Mouse (Mus musculus) embryonic facial prominence, embryonic 13.5 days (tissue): ENCODE results near the gene Rrm2. TPM values are rescaled to one million over a fixed set of nuclear protein-coding genes. Genes with fewer than 3 reads are reported as not detected.
A peak's percentile ranks its signal among the peaks of the same experiment; 100 is the strongest.
"Not testable (repeated sequence)": the region's sequence is repeated elsewhere in the genome, so short reads cannot be mapped to it uniquely, and the experiment has no call there.

Source experiments
- ATAC-seq: fragments of 200-750 bp; cut with Nextera tagmentation; 2 replicates; pipeline ENCODE4 v1.8.0; 2017; ENCODE audit warnings: low read depth; ENCODE audit not compliant: insufficient number of reproducible peaks, insufficient read depth, low FRiP score, low TSS enrichment
- H3K27ac ChIP-seq: fragments of 300-500 bp; sonication (generic); 2 replicates; pipeline ENCODE4 v1.5.1; 2015; ENCODE audit warnings: moderate library complexity, mild to moderate bottlenecking, inconsistent platforms
- H3K27me3 ChIP-seq: fragments of 300-500 bp; sonication (generic); 2 replicates; pipeline ENCODE4 v1.6.1; 2015; ENCODE audit warnings: mild to moderate bottlenecking, inconsistent platforms
- H3K36me3 ChIP-seq: fragments of 300-500 bp; sonication (generic); 2 replicates; pipeline ENCODE4 v1.6.1; 2015; ENCODE audit warnings: mild to moderate bottlenecking, inconsistent platforms
- H3K4me1 ChIP-seq: fragments of 300-500 bp; sonication (generic); 2 replicates; pipeline ENCODE4 v1.6.1; 2015; ENCODE audit warnings: inconsistent platforms
- H3K4me2 ChIP-seq: fragments of 300-500 bp; sonication (generic); 2 replicates; pipeline ENCODE4 v1.6.1; 2015; ENCODE audit warnings: moderate library complexity, mild to moderate bottlenecking, inconsistent platforms
- H3K4me3 ChIP-seq: fragments of 300-500 bp; sonication (generic); 2 replicates; pipeline ENCODE4 v1.5.1; 2015; ENCODE audit warnings: mild to moderate bottlenecking, inconsistent platforms
- H3K9ac ChIP-seq: fragments of 300-500 bp; sonication (generic); 2 replicates; pipeline ENCODE4 v1.6.1; 2015; ENCODE audit warnings: mild to moderate bottlenecking, inconsistent platforms
- H3K9me3 ChIP-seq: fragments of 300-500 bp; sonication (generic); 2 replicates; pipeline ENCODE4 v1.6.1; 2016; ENCODE audit warnings: inconsistent platforms
- WGBS: fragments of 180-500 bp; shearing (Covaris S2); methylation state at CpG from one replicate; pipeline ENCODE4 v1.1.7; 2015; ENCODE audit warnings: mixed read lengths; 5-methylcytosine and 5-hydroxymethylcytosine counted together
- polyA plus RNA-seq: library from polyadenylated mRNA; unstranded; fragments of >200 nt; fragmentation: Nextera tagmentation; extraction: Ambion mirVana; gene quantifications from 2 replicates; pipeline ENCODE4 v1.2.1, GENCODE M21; 2015

Gene Rrm2
- polyA plus RNA-seq, 1 experiment from 2014 or later: 235 TPM

DNA sequence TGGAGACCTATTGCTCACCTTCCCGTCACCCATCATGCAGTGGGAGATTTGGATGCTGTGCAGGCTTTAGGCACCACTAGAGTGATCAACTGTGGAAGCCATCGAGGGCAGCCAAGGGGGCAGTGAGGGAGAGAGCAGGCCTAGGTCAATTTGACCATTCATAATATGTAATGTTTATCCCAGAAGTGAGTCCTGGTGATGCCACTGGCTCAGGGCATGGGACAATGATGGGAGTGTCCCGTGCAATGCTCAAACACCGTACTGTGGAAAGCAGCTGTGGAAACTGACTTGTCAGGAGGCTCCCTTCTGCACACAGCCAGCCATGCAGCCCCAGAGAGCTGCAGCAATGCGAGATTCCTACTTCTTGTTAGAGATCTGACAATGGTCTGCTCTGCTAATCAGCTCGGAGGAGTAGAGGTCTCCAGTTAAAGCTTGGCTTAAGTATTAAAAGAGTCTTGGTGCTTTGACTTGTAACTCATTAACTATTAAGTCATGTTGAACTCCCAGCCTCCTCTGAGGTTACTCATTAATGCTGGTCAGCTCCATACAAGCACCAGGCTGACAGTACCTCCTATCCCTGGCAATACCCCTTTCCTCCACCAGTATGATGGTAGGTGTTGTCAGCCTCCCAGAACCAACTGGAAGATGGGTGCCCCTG, 21.9 kb upstream of the Rrm2 start:
- peaks cover 19% of the 10 kb centered on the region for H3K4me1 ChIP-seq
- no peak overlapping the region for H3K4me2 ChIP-seq
- ATAC-seq: no peak
- H3K9ac ChIP-seq: no peak overlapping the region
- H3K4me3 ChIP-seq: no peak overlapping the region
- no peak overlapping the region for H3K27ac ChIP-seq
- H3K27me3 ChIP-seq: peaks cover 25% of the 10 kb centered on the region
- 81% methylated on average over 6 of the region's 6 CpGs for whole genome bisulfite sequencing
- no peaks in the 10 kb centered on the region for H3K9me3 ChIP-seq
- no peaks in the 10 kb centered on the region for H3K36me3 ChIP-seq

DNA sequence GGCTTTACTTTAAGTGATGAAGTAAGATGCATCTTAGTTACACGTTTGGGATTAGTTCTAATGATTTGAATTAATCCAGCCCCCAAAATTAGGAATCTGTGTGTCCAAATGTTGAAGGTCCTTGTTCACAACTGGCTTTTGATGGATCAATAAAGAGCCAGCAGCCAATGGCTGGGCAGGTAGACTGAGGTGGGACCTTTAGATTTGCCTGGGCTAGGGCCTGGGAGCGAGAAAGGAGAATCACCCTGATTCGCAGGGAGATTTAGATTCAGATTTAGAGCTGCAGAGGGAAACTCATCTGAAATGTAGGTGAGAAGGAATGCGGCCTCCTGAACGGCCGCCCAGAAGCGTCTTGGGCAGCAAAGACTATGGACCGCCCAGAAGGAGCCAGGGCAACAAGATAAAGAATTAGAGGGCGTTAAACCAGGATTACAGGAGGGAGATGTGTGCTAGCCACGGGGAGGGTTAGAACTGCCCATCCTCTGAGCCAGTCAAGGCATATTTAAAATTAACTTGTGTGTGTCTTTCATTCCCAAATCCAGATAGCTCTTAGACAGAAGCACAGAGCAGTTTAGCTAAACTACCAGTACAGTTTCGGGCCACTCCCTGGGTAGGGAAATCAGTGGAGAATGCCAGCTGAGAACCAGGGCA, 21.2 kb upstream of the Rrm2 start:
- Histone ChIP-seq H3K27me3 (peaks cover 18% of the 10 kb centered on the region), H3K4me2 (no peak overlapping the region), H3K36me3 (no peaks in the 10 kb centered on the region), H3K27ac (no peak overlapping the region), H3K4me1 (peaks cover 12% of the 10 kb centered on the region), H3K9me3 (no peaks in the 10 kb centered on the region), H3K9ac (no peak overlapping the region), H3K4me3 (no peak overlapping the region)
- ATAC-seq: no peak
- WGBS: 79% methylated on average over 11 of the region's 11 CpGs

DNA sequence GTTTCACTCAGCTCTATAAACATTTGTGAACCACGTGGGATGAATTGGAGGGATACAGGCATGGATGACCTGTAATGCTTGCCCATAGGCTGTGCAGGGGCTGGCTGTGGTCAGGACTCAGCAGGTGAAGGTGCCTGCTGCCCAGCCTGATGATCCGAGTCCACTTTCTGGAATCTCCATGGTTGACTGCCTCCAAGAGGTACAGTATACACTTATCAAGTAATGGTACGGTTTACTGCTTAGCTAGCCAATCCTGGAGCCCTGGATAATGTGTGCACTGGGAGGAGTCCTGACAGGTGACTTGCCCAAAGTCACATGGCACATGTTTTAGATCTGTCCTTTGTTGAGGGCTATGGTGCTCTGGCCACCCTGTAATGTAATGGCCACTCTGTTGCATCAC, 17.7 kb upstream of the Rrm2 start:
- Histone ChIP-seq H3K4me2 (no peak overlapping the region), H3K9ac (no peak overlapping the region), H3K9me3 (no peaks in the 10 kb centered on the region), H3K4me1 (no peaks in the 10 kb centered on the region), H3K27ac (no peak overlapping the region), H3K4me3 (no peak overlapping the region), H3K36me3 (no peaks in the 10 kb centered on the region), H3K27me3 (no peaks in the 10 kb centered on the region)
- 83% methylated on average over 3 of the region's 3 CpGs for WGBS
- no peak for ATAC-seq

DNA sequence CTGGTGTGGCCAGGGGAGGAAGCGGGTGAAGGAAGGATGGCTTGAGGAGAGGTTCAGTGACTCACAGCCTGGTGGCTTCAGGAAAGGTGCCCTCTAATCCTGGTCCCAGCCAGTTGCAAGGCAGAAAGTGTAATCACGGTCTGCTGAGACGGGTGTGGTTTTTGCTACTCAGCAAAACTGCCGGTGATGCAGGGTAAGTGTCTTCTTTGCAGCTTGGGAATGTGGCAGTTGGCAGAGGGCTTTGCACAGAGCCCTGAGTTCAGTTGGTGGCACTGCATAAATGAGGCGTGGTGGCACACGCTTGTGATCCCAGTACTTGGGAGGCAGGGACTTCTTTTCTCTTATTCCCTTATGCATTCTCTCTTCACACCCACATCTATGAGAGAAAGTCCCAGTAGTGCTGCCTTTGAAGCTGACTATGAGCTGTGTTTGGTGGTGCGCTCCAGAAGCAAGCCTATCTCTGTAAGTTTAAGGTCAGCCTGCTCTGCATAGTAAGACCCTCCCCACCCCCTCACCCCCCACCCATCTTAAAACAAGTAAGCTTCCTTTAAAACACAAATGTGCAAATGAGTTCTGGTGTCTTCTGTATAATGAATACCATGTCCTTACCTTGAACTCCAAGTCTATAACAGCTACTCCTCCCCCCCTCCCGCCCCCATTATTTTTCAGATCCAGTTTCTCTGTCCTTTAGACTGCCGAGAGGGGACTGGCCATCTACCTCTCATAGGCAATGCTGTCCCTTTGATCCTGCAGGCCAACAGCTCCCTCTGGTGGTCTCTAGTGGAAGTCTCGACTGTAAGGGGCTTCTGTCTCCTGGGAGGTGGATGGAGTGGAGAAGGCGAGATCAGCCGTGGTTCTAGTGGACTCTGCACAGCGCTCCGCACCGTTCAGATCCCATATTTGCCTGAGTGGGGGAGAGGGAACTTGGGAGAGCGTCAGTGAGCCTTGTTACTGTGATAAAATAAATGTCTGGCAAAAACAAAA, 11.2 kb upstream of the Rrm2 start:
- WGBS: 41% methylated on average over 16 of the region's 16 CpGs
- no peak overlapping the region for H3K27ac ChIP-seq
- no peak overlapping the region for H3K4me3 ChIP-seq
- no peak overlapping the region for H3K9ac ChIP-seq
- 0 out of 2 replicates have a peak overlapping the region, but pooled peaks have one; percentile 22 for H3K4me2 ChIP-seq
- no peaks in the 10 kb centered on the region for H3K36me3 ChIP-seq
- no peaks in the 10 kb centered on the region for H3K9me3 ChIP-seq
- H3K4me1 ChIP-seq: no peaks in the 10 kb centered on the region
- 0 out of 2 replicates have a peak, but pooled peaks cover 2% of the 10 kb centered on the region for H3K27me3 ChIP-seq
- 0 out of 2 replicates have a peak, but pooled peaks have one; percentile 52 for ATAC-seq

DNA sequence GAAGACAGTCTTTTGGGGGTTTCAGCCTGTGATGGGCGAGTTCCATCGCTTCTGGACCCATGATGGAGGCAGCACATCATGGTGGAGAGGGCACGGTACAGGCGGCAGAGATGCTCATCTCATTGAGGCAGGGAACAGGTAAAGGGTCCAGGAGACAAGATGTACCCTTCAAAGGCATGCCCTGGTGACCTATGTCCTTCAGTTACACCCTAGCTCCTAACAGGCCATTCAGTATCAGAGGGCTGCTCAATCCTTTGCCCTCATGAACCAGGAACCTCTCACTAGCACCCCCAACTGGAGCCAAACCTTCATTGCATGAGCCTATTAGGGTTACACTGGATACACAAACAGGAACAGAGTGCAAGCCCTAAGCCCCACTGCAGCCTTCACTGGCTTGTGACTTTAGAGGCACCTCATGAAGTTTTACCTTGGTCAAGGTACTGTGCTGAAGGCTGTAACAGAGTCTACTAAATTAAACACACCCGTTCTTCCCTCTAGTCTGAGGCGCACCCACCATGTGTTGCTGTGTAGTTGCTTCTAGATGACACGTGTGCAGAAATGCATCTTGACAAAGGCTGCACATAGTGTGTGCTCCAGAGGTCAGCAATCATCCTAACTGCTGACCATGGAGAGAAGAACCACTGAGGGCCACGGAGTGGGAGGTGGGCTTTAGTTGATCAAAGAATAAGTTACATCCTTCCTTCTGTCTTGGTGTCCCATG, 10.4 kb upstream of the Rrm2 start:
- WGBS: 56% methylated on average over 8 of the region's 8 CpGs
- Histone ChIP-seq H3K27me3 (0 out of 2 replicates have a peak, but pooled peaks cover 2% of the 10 kb centered on the region), H3K4me1 (no peaks in the 10 kb centered on the region), H3K4me2 (0 out of 2 replicates have a peak overlapping the region, but pooled peaks have one; percentile 22), H3K9ac (no peak overlapping the region), H3K36me3 (no peaks in the 10 kb centered on the region), H3K4me3 (no peak overlapping the region), H3K9me3 (no peaks in the 10 kb centered on the region), H3K27ac (no peak overlapping the region)
- no peak; the same call in 1 of the 2 replicates for ATAC-seq

DNA sequence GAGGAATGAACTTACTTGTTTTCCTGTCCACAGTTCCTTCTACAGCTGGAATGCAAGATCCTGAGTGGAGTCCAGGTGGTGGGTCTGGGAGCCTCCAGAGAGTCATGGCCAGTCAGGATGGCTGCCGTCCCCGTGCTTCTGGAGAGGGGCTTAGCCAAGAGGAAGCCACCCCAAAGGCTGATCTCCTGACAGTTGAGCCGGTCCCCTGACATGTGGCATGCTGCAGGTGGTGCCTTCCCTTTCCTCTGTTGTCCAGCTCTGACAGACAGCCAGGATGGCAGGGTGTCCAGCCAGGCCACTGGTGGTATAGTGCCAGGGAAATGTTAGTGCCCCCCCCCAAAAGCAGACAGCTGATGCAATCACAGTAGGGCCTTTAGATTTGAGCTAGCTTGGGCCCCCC, 9.5 kb upstream of the Rrm2 start:
- no peaks in the 10 kb centered on the region for H3K9me3 ChIP-seq
- no peak overlapping the region for H3K27ac ChIP-seq
- no peak overlapping the region for H3K4me2 ChIP-seq
- no peak overlapping the region for H3K4me3 ChIP-seq
- no peaks in the 10 kb centered on the region for H3K36me3 ChIP-seq
- WGBS: 75% methylated on average over 3 of the region's 3 CpGs
- no peaks in the 10 kb centered on the region for H3K4me1 ChIP-seq
- no peak for ATAC-seq
- 0 out of 2 replicates have a peak, but pooled peaks cover 2% of the 10 kb centered on the region for H3K27me3 ChIP-seq
- no peak overlapping the region for H3K9ac ChIP-seq

GRCm38 (mm10) chr12:24699578-24699977, 8.5 kb upstream of the Rrm2 start:
- 72% methylated on average over 10 of the region's 10 CpGs for WGBS
- H3K4me1 ChIP-seq: no peaks in the 10 kb centered on the region
- no peak overlapping the region for H3K9ac ChIP-seq
- no peaks in the 10 kb centered on the region for H3K9me3 ChIP-seq
- no peak overlapping the region for H3K4me3 ChIP-seq
- 0 out of 2 replicates have a peak, but pooled peaks cover 2% of the 10 kb centered on the region for H3K27me3 ChIP-seq
- H3K36me3 ChIP-seq: no peaks in the 10 kb centered on the region
- no peak for ATAC-seq
- no peak overlapping the region for H3K27ac ChIP-seq
- H3K4me2 ChIP-seq: no peak overlapping the region

DNA sequence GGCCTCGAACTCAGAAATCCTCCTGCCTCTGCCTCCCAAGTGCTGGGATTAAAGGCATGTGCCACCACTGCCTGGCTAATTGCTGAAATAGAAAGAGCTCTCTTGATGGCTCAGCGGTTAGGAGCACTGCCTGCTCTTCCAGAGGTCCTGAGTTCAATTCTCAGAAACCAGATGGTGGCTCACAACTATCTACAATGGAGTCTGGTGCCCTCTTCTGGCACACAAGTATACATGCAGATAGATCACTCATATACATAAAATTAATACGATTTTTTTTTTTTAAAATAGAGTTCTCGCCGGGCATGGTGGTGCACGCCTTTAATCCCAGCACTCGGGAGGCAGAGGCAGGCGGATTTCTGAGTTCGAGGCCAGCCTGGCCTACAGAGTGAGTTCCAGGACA, 6.4 kb upstream of the Rrm2 start:
- H3K4me1 ChIP-seq, H3K36me3 ChIP-seq, ATAC-seq, H3K27me3 ChIP-seq, H3K9ac ChIP-seq, H3K4me2 ChIP-seq, H3K27ac ChIP-seq, H3K4me3 ChIP-seq, H3K9me3 ChIP-seq: not testable (repeated sequence)
- WGBS: 83% methylated on average over 9 of the region's 9 CpGs

DNA sequence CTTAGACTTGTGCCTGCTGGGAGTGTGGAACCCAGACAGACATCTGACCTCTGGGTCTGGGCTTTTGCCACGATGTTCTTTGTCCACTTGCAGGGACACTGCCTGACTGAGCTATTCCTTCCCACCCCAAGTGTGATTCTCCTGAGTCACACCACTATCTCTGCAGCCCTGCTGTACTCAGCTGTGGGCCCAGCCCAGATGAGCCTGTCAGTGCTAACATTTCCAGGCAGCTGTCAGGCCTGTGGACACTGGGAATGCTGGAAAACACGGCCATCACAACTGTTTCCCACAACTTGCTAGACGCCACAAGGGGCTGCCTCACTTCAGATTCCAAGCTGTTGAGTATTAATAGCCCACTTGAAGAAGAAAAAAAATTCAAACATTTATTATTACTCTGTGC, 5.0 kb upstream of the Rrm2 start:
- H3K27ac ChIP-seq: no peak overlapping the region
- WGBS: 78% methylated on average over 3 of the region's 3 CpGs
- H3K4me1 ChIP-seq: peaks cover 17% of the 10 kb centered on the region
- no peak overlapping the region for H3K9ac ChIP-seq
- H3K4me3 ChIP-seq: no peak overlapping the region
- no peak overlapping the region for H3K4me2 ChIP-seq
- H3K9me3 ChIP-seq: no peaks in the 10 kb centered on the region
- no peaks in the 10 kb centered on the region for H3K36me3 ChIP-seq
- ATAC-seq: no peak
- H3K27me3 ChIP-seq: no peaks in the 10 kb centered on the region

- H3K4me3 ChIP-seq: no peak overlapping the region
- no peak overlapping the region for H3K9ac ChIP-seq
- H3K4me1 ChIP-seq: peaks cover 29% of the 10 kb centered on the region
- H3K4me2 ChIP-seq: no peak overlapping the region
- no peak overlapping the region for H3K27ac ChIP-seq
- peaks cover 3% of the 10 kb centered on the region; the same call in 1 of the 2 replicates for H3K36me3 ChIP-seq
- H3K27me3 ChIP-seq: no peaks in the 10 kb centered on the region
- ATAC-seq: no peak
- 83% methylated on average over 15 of the region's 15 CpGs for WGBS
- H3K9me3 ChIP-seq: no peaks in the 10 kb centered on the region
These were observed 2.4 kb upstream of the Rrm2 start for GRCm38 (mm10) chr12:24705502-24706263.
